Mouse (Mus musculus) small intestine, adult 2 months (tissue): Measurements from ENCODE around the gene Atl2. TPM values are rescaled to one million over a fixed set of nuclear protein-coding genes. Genes with fewer than 3 reads are reported as not detected.

Experiments
- H3K27ac ChIP-seq: fragments of 200-500 bp; 2 replicates; pipeline ENCODE4 v1.5.1; 2012; ENCODE audit warnings: low read depth, low read length, control low read depth, inconsistent platforms; ENCODE audit not compliant: insufficient read depth
- H3K27me3 ChIP-seq: fragments of 200-500 bp; 2 replicates; pipeline ENCODE4 v1.6.1; 2012; ENCODE audit warnings: mild to moderate bottlenecking, moderate library complexity, low read length, inconsistent platforms; ENCODE audit not compliant: control insufficient read depth, insufficient read depth
- H3K36me3 ChIP-seq: fragments of 200-500 bp; 2 replicates; pipeline ENCODE4 v1.6.1; 2012; ENCODE audit warnings: mild to moderate bottlenecking, low read length, control low read depth, inconsistent platforms; ENCODE audit not compliant: control insufficient read depth, insufficient read depth
- H3K4me1 ChIP-seq: fragments of 200-500 bp; 2 replicates; pipeline ENCODE4 v1.6.1; 2012; ENCODE audit warnings: low read length, inconsistent platforms, mixed read lengths; ENCODE audit not compliant: control insufficient read depth, insufficient read depth, insufficient read length
- H3K4me3 ChIP-seq: fragments of 200-500 bp; 2 replicates; pipeline ENCODE4 v1.5.1; 2012; ENCODE audit warnings: low read depth, mild to moderate bottlenecking, control low read depth, inconsistent platforms, low read length, moderate library complexity
- CTCF ChIP-seq: fragments of 200-500 bp; IDR thresholded peaks from 2 replicates; pipeline ENCODE4 v1.5.1; 2012; ENCODE audit warnings: low read depth, mild to moderate bottlenecking, control low read depth, inconsistent platforms, low read length, moderate library complexity, mixed read lengths; ENCODE audit not compliant: insufficient replicate concordance, insufficient read length; ENCODE audit errors: extremely low read depth
- POLR2A ChIP-seq: fragments of 200-500 bp; IDR thresholded peaks from 2 replicates; pipeline ENCODE4 v1.6.1; 2012; ENCODE audit warnings: low read depth, mild to moderate bottlenecking, control low read depth, inconsistent platforms, low read length, moderate library complexity
- WGBS: fragments of 180-500 bp; shearing (Covaris S2); methylation state at CpG from one replicate; pipeline ENCODE4 v1.1.7; 2018; 5-methylcytosine and 5-hydroxymethylcytosine counted together
- polyA plus RNA-seq: library from polyadenylated mRNA; depleted of rRNA; stranded (reverse); fragments of >200 nt; gene quantifications from 2 replicates; pipeline ENCODE4 v1.2.3, GENCODE M21; 2012

Atl2 gene
- polyA plus RNA-seq, 1 experiment, result 12.8 TPM

GRCm38 (mm10) chr17:79865027-79865426, 30.9 kb downstream of the Atl2 start:
- TF ChIP-seq CTCF, result no peak
- TF ChIP-seq POLR2A, result no peak
- Histone ChIP-seq H3K27ac (no peak overlapping the region), H3K27me3 (no peaks in the 10 kb centered on the region), H3K4me3 (no peak overlapping the region), H3K36me3 (peaks cover 41% of the 10 kb centered on the region), H3K4me1 (no peaks in the 10 kb centered on the region)
- 87% methylated on average over 5 of the region's 5 CpGs for WGBS

DNA sequence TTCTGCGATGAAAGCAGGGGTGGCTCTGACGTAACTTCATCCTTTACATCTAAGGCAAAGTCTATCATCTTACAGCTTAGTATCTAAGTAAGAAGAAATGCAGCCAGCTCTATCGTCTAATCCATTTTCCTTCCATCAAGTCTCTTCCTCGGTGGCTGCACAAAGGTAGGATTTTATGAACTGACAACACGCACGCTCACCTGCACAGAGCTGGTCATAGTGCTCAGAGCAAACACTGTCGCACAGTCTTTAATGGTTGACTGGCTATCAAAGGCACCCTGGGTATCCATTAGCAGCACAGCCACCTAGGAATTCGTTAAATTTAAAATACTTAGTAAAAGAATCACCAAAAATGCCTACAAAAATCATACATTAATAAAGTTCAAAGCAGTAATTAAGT, 31.4 kb downstream of the Atl2 start:
- Histone ChIP-seq H3K4me3 (no peak overlapping the region), H3K4me1 (no peaks in the 10 kb centered on the region), H3K27me3 (no peaks in the 10 kb centered on the region), H3K27ac (no peak overlapping the region), H3K36me3 (peaks cover 45% of the 10 kb centered on the region)
- no peak for TF ChIP-seq POLR2A
- TF ChIP-seq CTCF, result no peak
- WGBS, result 89% methylated on average over 8 of the region's 8 CpGs

- peaks cover 63% of the 10 kb centered on the region for H3K36me3 ChIP-seq
- 44% methylated on average over 1 of the region's 1 CpGs for WGBS
Measured at GRCm38 (mm10) chr17:79862038-79862437, 33.9 kb downstream of the Atl2 start.

GRCm38 (mm10) chr17:79855533-79855932, 40.4 kb downstream of the Atl2 start:
- Histone ChIP-seq H3K27me3 (no peaks in the 10 kb centered on the region), H3K4me1 (no peaks in the 10 kb centered on the region), H3K27ac (no peak overlapping the region), H3K4me3 (no peak overlapping the region), H3K36me3 (peaks cover 74% of the 10 kb centered on the region)
- TF ChIP-seq CTCF, result no peak
- 85% methylated on average over 8 of the region's 8 CpGs for WGBS

More at GRCm38 (mm10) chr17:79862038-79862437, 33.9 kb downstream of the Atl2 start:
- H3K4me3 ChIP-seq, result no peak overlapping the region
- no peaks in the 10 kb centered on the region for H3K27me3 ChIP-seq
- H3K4me1 ChIP-seq, result no peaks in the 10 kb centered on the region
- H3K27ac ChIP-seq, result no peak overlapping the region
- TF ChIP-seq POLR2A (no peak), CTCF (no peak)

DNA sequence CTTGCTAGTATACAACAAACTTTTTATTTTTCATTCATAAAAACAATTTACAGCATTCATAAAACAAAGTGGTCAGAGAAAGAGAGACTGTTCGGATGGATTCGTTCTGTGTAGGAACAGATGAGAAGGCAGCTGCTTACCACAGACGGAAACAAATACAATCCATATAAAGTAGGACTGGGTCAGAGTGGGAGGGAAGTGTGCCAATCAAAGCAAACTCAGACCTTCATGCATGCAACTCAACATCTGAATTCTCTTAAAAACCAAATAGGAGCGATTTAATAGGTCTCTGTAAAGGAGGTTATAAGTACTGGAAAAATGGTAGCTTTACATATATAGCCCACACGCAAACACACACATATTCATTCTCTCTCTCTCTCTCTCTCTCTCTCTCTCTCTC, 47.5 kb downstream of the Atl2 start:
- H3K4me3 ChIP-seq, result no peak overlapping the region
- no peak overlapping the region for H3K27ac ChIP-seq
- WGBS, result 95% methylated on average over 5 of the region's 5 CpGs
- H3K4me1 ChIP-seq, result no peaks in the 10 kb centered on the region
- TF ChIP-seq CTCF, result no peak
- TF ChIP-seq POLR2A, result no peak
- no peaks in the 10 kb centered on the region for H3K27me3 ChIP-seq
- peaks cover 40% of the 10 kb centered on the region for H3K36me3 ChIP-seq

- Histone ChIP-seq H3K27me3 (no peaks in the 10 kb centered on the region), H3K4me1 (no peaks in the 10 kb centered on the region), H3K36me3 (peaks cover 21% of the 10 kb centered on the region), H3K4me3 (no peak overlapping the region), H3K27ac (no peak overlapping the region)
- TF ChIP-seq CTCF (no peak), POLR2A (no peak)
- 90% methylated on average over 2 of the region's 2 CpGs for WGBS
Measured at GRCm38 (mm10) chr17:79846182-79846581, 49.7 kb downstream of the Atl2 start.

GRCm38 (mm10) chr17:79845695-79846094, 50.2 kb downstream of the Atl2 start:
- Histone ChIP-seq H3K36me3 (peaks cover 21% of the 10 kb centered on the region), H3K4me1 (no peaks in the 10 kb centered on the region), H3K27me3 (no peaks in the 10 kb centered on the region), H3K4me3 (no peak overlapping the region), H3K27ac (no peak overlapping the region)
- 66% methylated on average over 2 of the region's 2 CpGs for WGBS
- TF ChIP-seq CTCF (no peak), POLR2A (no peak)
